Mouse (Mus musculus) CH12.LX (cell line): ENCODE measurements around the gene Espn. TPM values are rescaled to one million over a fixed set of nuclear protein-coding genes. Genes with fewer than 3 reads are reported as not detected.

Experiments
- DNase-seq: peaks from one replicate; pipeline ENCODE4 v3.0.0-alpha.2; 2013; ENCODE audit errors: extremely low read depth
- H3K27ac ChIP-seq: 2 replicates; pipeline ENCODE4 v1.5.1; 2012; ENCODE audit warnings: low read depth, mild to moderate bottlenecking, control low read depth, moderate library complexity; ENCODE audit not compliant: insufficient read depth
- H3K27me3 ChIP-seq: replicated peaks from 2 replicates; pipeline ENCODE3; 2012; ENCODE audit warnings: inconsistent platforms
- H3K36me3 ChIP-seq, 2 experiments: replicated peaks in 1 of 2; 2 replicates each; pipeline versions ENCODE3 to v1.6.1; 2012; ENCODE audit warnings: inconsistent platforms in 1 of 2, low read length in 1 of 2, mild to moderate bottlenecking in 1 of 2, mixed read lengths in 1 of 2, moderate library complexity in 1 of 2; ENCODE audit not compliant: control insufficient read depth in 1 of 2, insufficient read depth in 1 of 2
- H3K4me1 ChIP-seq, 2 experiments: 2 replicates each; pipeline ENCODE4 v1.6.1; 2012; ENCODE audit warnings: inconsistent platforms in 1 of 2, moderate library complexity in 1 of 2; ENCODE audit not compliant: insufficient read depth in 2 of 2, control insufficient read depth in 1 of 2
- H3K4me2 ChIP-seq: 2 replicates; pipeline ENCODE4 v1.6.1; 2012; ENCODE audit warnings: low read depth, mild to moderate bottlenecking, control low read depth; ENCODE audit not compliant: poor library complexity, insufficient read depth, severe bottlenecking
- H3K4me3 ChIP-seq, 3 experiments: fragments of 150-350 bp in 1 of 3; sonication (generic) in 1 of 3; replicated peaks in 1 of 3; 2 replicates each; pipeline versions ENCODE3 to v1.5.1; 2011 to 2012; ENCODE audit warnings: low read depth in 2 of 3, low read length in 2 of 3, mild to moderate bottlenecking in 2 of 3, moderate library complexity in 2 of 3, control low read depth in 1 of 3, improper control_type of control experiment in 1 of 3, inconsistent platforms in 1 of 3, mixed read lengths in 1 of 3; ENCODE audit not compliant: poor library complexity in 1 of 3
- H3K79me2 ChIP-seq: replicated peaks from 2 replicates; pipeline ENCODE4 v1.6.1; 2012; ENCODE audit warnings: mild to moderate bottlenecking, moderate library complexity; ENCODE audit not compliant: control insufficient read depth, poor library complexity, insufficient read depth, severe bottlenecking; ENCODE audit errors: extremely low read depth
- H3K9ac ChIP-seq: 2 replicates; pipeline ENCODE4 v1.6.1; 2012; ENCODE audit warnings: low read depth, mild to moderate bottlenecking, control low read depth, moderate library complexity; ENCODE audit not compliant: insufficient read depth
- H3K9me3 ChIP-seq: replicated peaks from 2 replicates; pipeline ENCODE3; 2012; ENCODE audit warnings: low read length, inconsistent platforms, mixed read lengths
- CTCF ChIP-seq, 2 experiments: IDR thresholded peaks in 1 of 2; conservative IDR thresholded peaks in 1 of 2; 2 replicates each; pipeline ENCODE4 v1.5.1; 2011 to 2012; ENCODE audit warnings: low read depth in 2 of 2, low read length in 2 of 2, improper control_type of control experiment in 1 of 2, inconsistent platforms in 1 of 2, mild to moderate bottlenecking in 1 of 2, moderate library complexity in 1 of 2
- EP300 ChIP-seq: IDR thresholded peaks from 2 replicates; pipeline ENCODE4 v1.6.1; 2011; ENCODE audit warnings: low read length, improper control_type of control experiment
- HCFC1 ChIP-seq: IDR thresholded peaks from 2 replicates; pipeline ENCODE4 v1.6.1; 2012; ENCODE audit warnings: low read depth, mild to moderate bottlenecking, inconsistent platforms, low read length, improper control_type of control experiment
- JUND ChIP-seq: conservative IDR thresholded peaks from 2 replicates; pipeline ENCODE4 v1.6.1; 2011; ENCODE audit warnings: low read depth, low read length, improper control_type of control experiment
- KAT2A ChIP-seq: IDR thresholded peaks from 2 replicates; pipeline ENCODE4 v1.6.1; 2012; ENCODE audit warnings: low read length, improper control_type of control experiment, inconsistent platforms; ENCODE audit not compliant: insufficient replicate concordance
- MYC ChIP-seq: IDR thresholded peaks from 2 replicates; pipeline ENCODE4 v1.6.1; 2011; ENCODE audit warnings: low read depth, mild to moderate bottlenecking, improper control_type of control experiment, low read length
- NELFE ChIP-seq: IDR thresholded peaks from 2 replicates; pipeline ENCODE4 v1.6.1; 2011; ENCODE audit warnings: low read depth, low read length, improper control_type of control experiment
- NRF1 ChIP-seq: IDR thresholded peaks from 2 replicates; pipeline ENCODE4 v1.6.1; 2014; ENCODE audit warnings: low read depth, mild to moderate bottlenecking, inconsistent platforms, low read length, improper control_type of control experiment, moderate library complexity
- PAX5 ChIP-seq: IDR thresholded peaks from 2 replicates; pipeline ENCODE4 v1.6.1; 2012; ENCODE audit warnings: low read length, inconsistent platforms, mixed read lengths
- RAD21 ChIP-seq: IDR thresholded peaks from 2 replicates; pipeline ENCODE4 v1.6.1; 2011; ENCODE audit warnings: low read depth, mild to moderate bottlenecking, low read length, improper control_type of control experiment, moderate library complexity
- SIN3A ChIP-seq: IDR thresholded peaks from 2 replicates; pipeline ENCODE4 v1.6.1; 2012; ENCODE audit warnings: low read length, improper control_type of control experiment, inconsistent platforms
- SMC3 ChIP-seq: IDR thresholded peaks from 2 replicates; pipeline ENCODE4 v1.6.1; 2011; ENCODE audit warnings: low read depth, low read length, improper control_type of control experiment
- TBP ChIP-seq: conservative IDR thresholded peaks from 2 replicates; pipeline ENCODE4 v1.6.1; 2011; ENCODE audit warnings: low read depth, low read length, improper control_type of control experiment
- UBTF ChIP-seq: IDR thresholded peaks from 2 replicates; pipeline ENCODE4 v1.6.1; 2012; ENCODE audit warnings: low read depth, mild to moderate bottlenecking, inconsistent platforms, low read length, improper control_type of control experiment, moderate library complexity
- dilution Hi-C: fragments of 300-500 bp; cut with MboI; formaldehyde crosslinking; loops from 2 replicates; pipeline ENCODE4 v1.14.3; 2020; ENCODE audit warnings: low sequenced_read_pairs; ENCODE audit not compliant: extremely low pct_unique_long_range_greater_than_20kb, extremely low pct_ligation_motif_present
- in situ Hi-C: fragments of 300-500 bp; cut with MboI; formaldehyde crosslinking; loops from 3 replicates; pipeline ENCODE4 v1.14.3; 2019; ENCODE audit warnings: low sequenced_read_pairs, low pct_ligation_motif_present, low pct_unique_long_range_greater_than_20kb, mixed read lengths
- polyA plus RNA-seq: library from polyadenylated mRNA; unstranded; fragments of >175 nt; gene quantifications from 2 replicates; pipeline ENCODE4 v1.2.1, GENCODE M21; 2012; ENCODE audit warnings: low read depth; ENCODE audit not compliant: insufficient read length
- total RNA-seq, 2 experiments: library from RNA; depleted of rRNA; stranded (reverse); fragments of 300-350 nt in 1 of 2; fragments of >200 nt in 1 of 2; gene quantifications; 2 replicates each; pipeline ENCODE4 v1.2.3; 2012 to 2014

Gene Espn
- total and polyA plus RNA-seq, 3 experiments, result 0.25 TPM; not detected in 2

GRCm38 (mm10) chr4:152157779-152158584 is 5.8 kb upstream of the Espn start:
- H3K4me1 ChIP-seq, result peaks cover 12 to 26% of the 10 kb centered on the region in 2 experiments

DNA sequence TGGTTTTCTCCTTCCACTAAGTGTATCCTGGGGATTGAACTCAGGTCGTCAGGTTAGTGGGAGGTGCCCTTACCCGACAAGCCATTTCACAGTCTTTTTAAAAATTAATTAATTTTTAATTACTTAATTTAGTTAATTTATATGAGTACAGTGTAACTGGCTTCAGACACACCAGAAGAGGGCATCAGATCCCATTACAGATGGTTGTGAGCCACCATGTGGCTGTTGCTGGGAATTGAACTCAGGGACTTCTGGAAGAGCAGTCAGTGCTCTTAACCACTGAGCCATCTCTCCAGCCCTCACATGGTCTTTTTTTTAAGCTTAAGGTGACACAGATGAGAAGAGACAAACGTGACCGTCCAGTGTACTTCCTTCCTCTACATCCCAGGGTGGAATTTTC is 2.8 kb upstream of the Espn start:
- DNase-seq, result no peak
- Histone ChIP-seq H3K4me1 (peaks cover 11 to 21% of the 10 kb centered on the region in 2 experiments), H3K4me2 (no peak overlapping the region), H3K36me3 (no peaks in the 10 kb centered on the region), H3K4me3 (no peak overlapping the region), H3K27ac (no peak overlapping the region), H3K27me3 (peaks cover 77% of the 10 kb centered on the region), H3K9ac (no peak overlapping the region), H3K9me3 (peaks cover 16% of the 10 kb centered on the region), H3K79me2 (no peaks in the 10 kb centered on the region)
- dilution Hi-C loops (no loop called here), in situ Hi-C loops (no loop called here)
- TF ChIP-seq CTCF (conservative IDR thresholded peaks at IDR 0.05 in 1 of 2, IDR thresholded peaks at IDR 0.05 in 1 of 2; ENCODE audit: low read depth in 2 of 2, low read length in 2 of 2) (peak in 1 of 2 experiments; percentile 65; a peak in 2 of 4 replicates), KAT2A (no peak)

More at GRCm38 (mm10) chr4:152157779-152158584, 5.8 kb upstream of the Espn start:
- 0 out of 2 replicates have a peak overlapping the region, but pooled peaks have one; percentile 16 for H3K9ac ChIP-seq
- peak overlapping the region; percentile 65 for H3K4me2 ChIP-seq
- TF ChIP-seq UBTF (no peak), MYC (peak; percentile 23; the same call in 1 of the 2 replicates), SMC3 (peak; percentile 45), TBP (no peak), HCFC1 (no peak), NELFE (no peak), RAD21 (peak; percentile 60), CTCF (conservative IDR thresholded peaks at IDR 0.05 in 1 of 2, IDR thresholded peaks at IDR 0.05 in 1 of 2; ENCODE audit: low read depth in 2 of 2, low read length in 2 of 2) (peak; percentile 85 to 96), PAX5 (no peak), EP300 (no peak), JUND (no peak), NRF1 (peak; percentile 63), SIN3A (peak; percentile 36; the same call in 1 of the 2 replicates)
- dilution Hi-C loops (no loop called here), in situ Hi-C loops (no loop called here)
- H3K27me3 ChIP-seq, result peaks cover 67% of the 10 kb centered on the region
- no peaks in the 10 kb centered on the region for H3K36me3 ChIP-seq
- DNase-seq, result peak; percentile 64
- peak overlapping the region in 1 of 3 experiments; percentile 1 for H3K4me3 ChIP-seq
- no peak overlapping the region for H3K27ac ChIP-seq
- H3K79me2 ChIP-seq, result no peaks in the 10 kb centered on the region
- peaks cover 14% of the 10 kb centered on the region for H3K9me3 ChIP-seq
